Mouse (Mus musculus) testis, adult 2 months (tissue): ENCODE measurements around the gene Amph.

Experiments used
- CTCF ChIP-seq: fragments of 200-500 bp; IDR thresholded peaks from 2 replicates; pipeline ENCODE4 v1.5.1; 2012; ENCODE audit warnings: low read depth, mild to moderate bottlenecking, inconsistent platforms, low read length, moderate library complexity; ENCODE audit not compliant: control insufficient read depth, insufficient read depth, insufficient replicate concordance
- POLR2A ChIP-seq: fragments of 200-500 bp; IDR thresholded peaks from 2 replicates; pipeline ENCODE4 v1.6.1; 2012; ENCODE audit warnings: low read depth, mild to moderate bottlenecking, inconsistent platforms, low read length, moderate library complexity; ENCODE audit not compliant: control insufficient read depth

GRCm38 (mm10) chr13:18949029-18949350 lies 985 bp downstream of the Amph start:
- TF ChIP-seq CTCF = no peak
- no peak for TF ChIP-seq POLR2A
